9 mouse cellular contexts compared by ENCODE assay signal in genomic region chr14:34820653-34821005, GRCm38 (mm10). TPM values are rescaled to one million over a fixed set of nuclear protein-coding genes. Genes with fewer than 3 reads are reported as not detected.
A peak's percentile ranks its signal among the peaks of the same experiment; 100 is the strongest.
DNase-seq lines count a peak whose midpoint lies in the region; ATAC-seq and TF ChIP-seq lines count a peak whose summit lies in the region.
"Had no signal": no experiment of that assay in that cellular context is flagged by ENCODE, and none has a peak within 500 bp of the region (broad histone marks: within the 10 kb centered on the region; RNA-seq: fewer than 3 reads in every experiment).

No protein-coding gene starts in this region.

- no peak overlapping the region for H3K27ac ChIP-seq in gastrocnemius, adult 2 months
- H3K27ac ChIP-seq in testis, adult 2 months (ENCODE audit: control insufficient read depth, insufficient read depth, low read depth, low read length) = no peak overlapping the region
- H3K27ac ChIP-seq in neural tube, embryonic 14.5 days (ENCODE audit: low read depth, low read length) = no peak overlapping the region

- peaks cover 7% of the 10 kb centered on the region for H3K27me3 ChIP-seq in testis, adult 2 months (ENCODE audit: control insufficient read depth, insufficient read depth, low read length)
- H3K27me3 ChIP-seq in neural tube, embryonic 14.5 days (ENCODE audit: control insufficient read depth, insufficient read depth, low read length) = peaks cover 26% of the 10 kb centered on the region

- WGBS in neural tube, embryonic 14.5 days = under 1% methylated on average over 12 of the region's 12 CpGs

- peak overlapping the region; percentile 83 for H3K9ac ChIP-seq in neural tube, embryonic 14.5 days (replicated peaks; ENCODE audit: low read depth, low read length)

- no peak for ATAC-seq in neural tube, embryonic 14.5 days (ENCODE audit: low read depth)
- no peak for ATAC-seq in activated CD4-positive, CD25-positive, alpha-beta regulatory T cell, adult 4 months

- intact Hi-C loops in gastrocnemius, adult 2 months (cut with DNase I) = no loop called here
- intact Hi-C loops in gastrocnemius, postnatal 36 days (cut with DNase I) = no loop called here
- intact Hi-C loops in left cerebral cortex, postnatal 36 days (cut with DNase I) = loop anchor here (5.0 to 10.0 kb wide), 4 partner anchors 292 to 514 kb away; no protein-coding TSS in a partner anchor

- DNase-seq in gastrocnemius, adult 2 months = no peak
- no peak for DNase-seq in gastrocnemius, postnatal 36 days
- DNase-seq in testis, postnatal 10 days (ENCODE audit: low spot score) = no peak
- DNase-seq in left cerebral cortex, postnatal 36 days (ENCODE audit: low spot score in 2 of 2) = peak; percentile 44 to 57
- no peak for DNase-seq in thymus, postnatal 4 days

- H3K4me2 ChIP-seq in neural tube, embryonic 14.5 days (ENCODE audit: low read depth, low read length) = peak overlapping the region; percentile 79

- peaks cover 12% of the 10 kb centered on the region for H3K4me1 ChIP-seq in testis, adult 2 months (ENCODE audit: control insufficient read depth, insufficient read depth, low read length)
- peaks cover 19% of the 10 kb centered on the region for H3K4me1 ChIP-seq in neural tube, embryonic 14.5 days (ENCODE audit: control insufficient read depth, insufficient read depth, low read length)

- peak overlapping the region; percentile 68 for H3K4me3 ChIP-seq in gastrocnemius, adult 2 months
- H3K4me3 ChIP-seq in testis, adult 2 months (ENCODE audit: control insufficient read depth, low read depth, low read length) = peak overlapping the region; percentile 59; the same call in 1 of the 2 replicates
- H3K4me3 ChIP-seq in neural tube, embryonic 14.5 days (ENCODE audit: low read depth, low read length) = peak overlapping the region; percentile 78
- H3K4me3 ChIP-seq: erythroblast, embryonic 14.5 days had no signal

- H3K36me3 ChIP-seq in testis, adult 2 months (ENCODE audit: control insufficient read depth, insufficient read depth, low read length) = no peaks in the 10 kb centered on the region
- H3K36me3 ChIP-seq in neural tube, embryonic 14.5 days (ENCODE audit: control insufficient read depth, insufficient read depth, low read length) = no peaks in the 10 kb centered on the region

- TF ChIP-seq POLR2A in testis, adult 2 months (IDR thresholded peaks at IDR 0.05; ENCODE audit: control insufficient read depth, low read depth, low read length) = no peak

- no peak for TF ChIP-seq CTCF in gastrocnemius, adult 2 months (IDR thresholded peaks at IDR 0.05)
- TF ChIP-seq CTCF in testis, adult 2 months (IDR thresholded peaks at IDR 0.05; ENCODE audit: control insufficient read depth, insufficient read depth, insufficient replicate concordance, low read depth, low read length) = no peak

- H3K9me3 ChIP-seq in neural tube, embryonic 14.5 days (ENCODE audit: control insufficient read depth, low read length) = no peaks in the 10 kb centered on the region

RNA-seq across cellular contexts. Expression of gene Grid1, which starts 0.7 kb away (rescaled TPM):
- total RNA-seq in gastrocnemius, adult 2 months (2021) = not detected
- total RNA-seq in gastrocnemius, postnatal 36 days (2021) = not detected
- 1.4 TPM in 2 replicates for polyA plus RNA-seq in testis, adult 2 months (2012; rRNA removed)
- total RNA-seq in left cerebral cortex, postnatal 36 days (2021) = 10 to 100 TPM; 52.0 to 52.3 TPM
- 6.8 and 7.9 TPM in 2 replicates for polyA plus RNA-seq in neural tube, embryonic 14.5 days (2014; fragmentation: Nextera tagmentation; extraction: Ambion mirVana)
- not detected for polyA plus RNA-seq in activated CD4-positive, CD25-positive, alpha-beta regulatory T cell, adult 4 months (2017; shearing (Covaris generic))
- polyA plus RNA-seq: erythroblast, embryonic 14.5 days had no signal

Comparison
In these comparisons a context has a peak if more than half of its experiments do, and no peak if none do; other contexts are left out.
1. DNase-seq: peak in left cerebral cortex, postnatal 36 days (2 of 2); none in gastrocnemius, adult 2 months (single experiment), gastrocnemius, postnatal 36 days (0 of 2), testis, postnatal 10 days (single experiment) and thymus, postnatal 4 days (single experiment).
2. RNA of gene Grid1, which starts 0.7 kb away (total RNA-seq): 52.0 to 52.3 TPM in left cerebral cortex, postnatal 36 days; not detected in gastrocnemius, postnatal 36 days and not detected in gastrocnemius, adult 2 months; every median in the first group is over 10 times any median in the second.
3. Peak in every context shown above with its lines, with median percentiles within 50 percentile points of each other: H3K4me3 ChIP-seq.